Mouse (Mus musculus) left cerebral cortex, adult 18-20 months (tissue): ENCODE data around the gene Gm13287. TPM values are rescaled to one million over a fixed set of nuclear protein-coding genes. Genes with fewer than 3 reads are reported as not detected.
"Not testable (repeated sequence)": the region's sequence is repeated elsewhere in the genome, so short reads cannot be mapped to it uniquely, and the experiment has no call there.

Source experiments
- DNase-seq, 2 experiments: peaks; one replicate each; pipeline ENCODE4 v3.0.0; 2021 to 2022; ENCODE audit warnings: low spot score in 2 of 2, mixed read lengths in 1 of 2
- total RNA-seq, 2 experiments: library from RNA; stranded (reverse); gene quantifications; 2 replicates each; pipeline ENCODE4 v1.2.3; 2021

Gm13287 gene
- total RNA-seq, 2 experiments from 2014 or later: not detected

DNA sequence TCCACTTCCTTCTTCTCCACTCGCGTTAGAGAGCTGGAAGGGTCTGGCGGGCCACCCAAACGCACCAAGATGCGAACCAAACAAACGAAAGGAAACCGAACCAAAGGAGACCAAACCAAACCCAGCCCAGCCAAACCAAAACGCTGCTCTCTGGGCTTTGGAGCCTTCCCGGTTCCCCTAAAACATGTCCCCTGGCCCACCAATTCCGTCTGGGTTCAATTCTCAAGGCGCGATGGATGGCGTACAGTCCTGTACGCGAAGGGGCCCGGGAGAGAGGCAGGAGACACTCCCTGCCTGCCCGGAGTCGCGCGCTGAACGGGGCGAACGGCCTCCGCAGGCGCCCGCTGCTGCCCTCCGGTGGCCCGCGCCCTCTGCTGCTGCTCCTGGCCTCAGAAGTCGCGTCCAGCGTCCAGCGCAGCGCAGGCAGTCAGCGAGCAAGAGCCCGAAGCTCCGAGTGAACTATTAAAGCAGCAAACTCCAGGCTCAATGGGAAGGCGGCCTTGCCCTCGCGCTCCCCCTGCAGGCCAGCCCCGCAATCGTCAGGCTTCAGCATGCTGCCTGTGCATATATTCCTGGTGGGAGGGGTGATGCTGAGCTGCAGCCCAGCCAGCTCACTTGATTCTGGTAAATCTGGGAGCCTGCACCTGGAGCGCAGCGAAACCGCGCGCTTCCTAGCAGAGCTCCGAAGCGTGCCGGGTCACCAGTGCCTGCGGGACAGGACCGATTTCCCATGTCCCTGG is 8.9 kb upstream of the Gm13287 start, which contains the start of gene Gm13275:
Gene Gm13275, plus strand, starts transcription at position 552 of the 740 bp plus-strand sequence.
- peak; percentile 45 to 58 for DNase-seq

DNA sequence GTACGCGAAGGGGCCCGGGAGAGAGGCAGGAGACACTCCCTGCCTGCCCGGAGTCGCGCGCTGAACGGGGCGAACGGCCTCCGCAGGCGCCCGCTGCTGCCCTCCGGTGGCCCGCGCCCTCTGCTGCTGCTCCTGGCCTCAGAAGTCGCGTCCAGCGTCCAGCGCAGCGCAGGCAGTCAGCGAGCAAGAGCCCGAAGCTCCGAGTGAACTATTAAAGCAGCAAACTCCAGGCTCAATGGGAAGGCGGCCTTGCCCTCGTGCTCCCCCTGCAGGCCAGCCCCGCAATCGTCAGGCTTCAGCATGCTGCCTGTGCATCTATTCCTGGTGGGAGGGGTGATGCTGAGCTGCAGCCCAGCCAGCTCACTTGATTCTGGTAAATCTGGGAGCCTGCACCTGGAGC is 6.0 kb upstream of the Gm13287 start, which contains the start of gene Gm13279:
Gene Gm13279, plus strand, starts transcription at position 301 of the 400 bp plus-strand sequence.
- DNase-seq: not testable (repeated sequence)

GRCm38 (mm10) chr4:88799365-88799764 is 3.7 kb upstream of the Gm13287 start, which contains the start of gene Gm13285:
TSS of gene Gm13285 (plus strand) at chr4:88799665.
- DNase-seq: not testable (repeated sequence)

GRCm38 (mm10) chr4:88805231-88805630 is 2.2 kb downstream of the Gm13287 start, which contains the start of gene Gm13288:
TSS of gene Gm13288 (plus strand) at chr4:88805531.
- not testable (repeated sequence) for DNase-seq

- not testable (repeated sequence) for DNase-seq
Observed at GRCm38 (mm10) chr4:88805761-88806160, 2.7 kb downstream of the Gm13287 start.

DNA sequence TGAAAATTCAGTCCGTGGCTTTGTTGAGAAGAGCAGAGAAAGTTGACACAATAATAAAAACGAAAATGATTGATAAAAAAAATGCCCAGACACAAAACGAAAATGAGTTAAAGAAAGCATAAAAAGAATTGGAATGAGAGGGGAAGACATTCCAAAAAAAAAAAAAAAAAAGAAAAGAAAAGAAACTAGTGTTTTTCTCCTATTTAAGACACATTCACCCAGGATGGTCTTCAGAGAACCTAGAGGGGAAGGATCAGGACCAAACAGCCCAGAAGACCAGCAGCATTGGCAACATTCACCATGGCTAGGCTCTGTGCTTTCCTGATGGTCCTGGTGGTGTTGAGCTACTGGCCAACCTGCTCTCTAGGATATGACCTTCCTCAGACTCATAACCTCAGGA is 12.9 kb downstream of the Gm13287 start, which contains the start of gene Ifna7:
Gene Ifna7, plus strand, starts transcription at position 301 of the 400 bp plus-strand sequence.
- DNase-seq: no peak

- DNase-seq: no peak
Observed at GRCm38 (mm10) chr4:88819659-88820058, 16.6 kb downstream of the Gm13287 start, which contains the start of gene Ifna11. TSS of gene Ifna11 (plus strand) at chr4:88819959.

- peak; percentile 9 to 23 for DNase-seq
Observed at GRCm38 (mm10) chr4:88822995-88823394, 19.9 kb downstream of the Gm13287 start.

- not testable (repeated sequence) for DNase-seq
Observed at GRCm38 (mm10) chr4:88827116-88827515, 24.1 kb downstream of the Gm13287 start, which contains the start of gene Ifna6. TSS of gene Ifna6 (plus strand) at chr4:88827416.

GRCm38 (mm10) chr4:88830523-88830922 is 27.5 kb downstream of the Gm13287 start:
- peak; percentile 45 to 56 for DNase-seq

- not testable (repeated sequence) for DNase-seq
Observed at GRCm38 (mm10) chr4:88835225-88835624, 32.2 kb downstream of the Gm13287 start, which contains the start of gene Ifna5. TSS of gene Ifna5 (plus strand) at chr4:88835525.

DNA sequence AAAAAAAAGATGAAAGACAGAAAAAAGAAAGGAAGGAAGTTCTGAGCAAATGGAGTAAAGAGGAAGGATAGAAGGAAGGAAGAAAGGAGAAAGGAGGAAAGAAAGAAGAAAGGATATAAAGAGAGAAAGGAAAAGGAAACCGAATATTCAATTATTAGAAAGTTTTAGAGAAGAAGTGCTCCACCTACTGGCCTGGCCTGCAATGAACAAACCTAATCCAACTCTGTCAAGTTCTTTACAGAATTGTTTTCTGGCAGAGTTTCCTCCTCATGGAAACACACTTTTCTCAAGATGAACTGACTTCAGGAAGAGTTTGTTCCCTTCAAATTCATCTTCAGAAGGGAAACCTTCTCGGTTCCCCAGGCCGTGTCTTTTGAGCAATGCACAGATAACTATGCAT is 35.8 kb downstream of the Gm13287 start:
- DNase-seq: no peak

GRCm38 (mm10) chr4:88840058-88840457 is 37.0 kb downstream of the Gm13287 start:
- no peak for DNase-seq

GRCm38 (mm10) chr4:88841438-88841911 is 38.4 kb downstream of the Gm13287 start, which contains the start of gene Ifna4:
TSS of gene Ifna4 (plus strand) at chr4:88841861.
- DNase-seq: no peak

DNA sequence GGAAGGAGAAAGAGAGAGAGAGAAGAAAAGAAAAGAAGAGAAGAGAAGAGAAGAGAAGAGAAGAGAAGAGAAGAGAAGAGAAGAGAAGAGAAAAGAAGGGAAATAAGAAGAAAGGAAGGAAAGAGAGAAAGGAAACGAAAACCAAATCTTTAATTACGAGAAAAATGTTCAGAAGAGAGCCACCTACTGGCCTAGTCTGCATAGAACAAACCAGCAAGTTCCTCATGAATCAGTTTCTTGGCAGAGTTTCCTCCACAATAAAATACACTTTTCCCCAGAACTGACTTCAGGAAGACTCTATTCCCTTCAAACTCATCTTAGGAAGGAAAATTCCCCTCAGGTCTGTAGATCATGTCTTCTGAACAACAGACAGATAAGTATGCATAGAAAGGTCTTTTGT is 42.3 kb downstream of the Gm13287 start:
- no peak for DNase-seq

DNA sequence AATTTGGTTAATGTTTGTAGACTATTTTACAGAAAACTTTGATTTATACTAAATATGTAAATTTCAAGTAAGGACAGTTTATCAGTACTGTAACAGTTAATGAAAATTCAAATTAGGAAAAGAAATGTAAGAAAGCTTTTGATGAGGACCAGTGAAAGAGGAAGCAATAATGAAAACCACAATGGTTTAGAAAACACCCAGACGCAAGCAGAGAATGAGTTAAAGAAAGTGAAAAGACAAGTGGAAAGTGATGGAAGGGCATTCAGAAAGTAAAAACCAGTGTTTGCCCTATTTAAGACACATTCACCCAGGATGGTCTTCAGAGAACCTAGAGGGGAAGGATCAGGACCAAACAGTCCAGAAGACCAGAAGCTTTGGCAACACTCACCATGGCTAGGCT is 46.6 kb downstream of the Gm13287 start, which contains the start of gene Ifna1:
Gene Ifna1, plus strand, starts transcription at position 390 of the 400 bp plus-strand sequence.
- DNase-seq: no peak

DNA sequence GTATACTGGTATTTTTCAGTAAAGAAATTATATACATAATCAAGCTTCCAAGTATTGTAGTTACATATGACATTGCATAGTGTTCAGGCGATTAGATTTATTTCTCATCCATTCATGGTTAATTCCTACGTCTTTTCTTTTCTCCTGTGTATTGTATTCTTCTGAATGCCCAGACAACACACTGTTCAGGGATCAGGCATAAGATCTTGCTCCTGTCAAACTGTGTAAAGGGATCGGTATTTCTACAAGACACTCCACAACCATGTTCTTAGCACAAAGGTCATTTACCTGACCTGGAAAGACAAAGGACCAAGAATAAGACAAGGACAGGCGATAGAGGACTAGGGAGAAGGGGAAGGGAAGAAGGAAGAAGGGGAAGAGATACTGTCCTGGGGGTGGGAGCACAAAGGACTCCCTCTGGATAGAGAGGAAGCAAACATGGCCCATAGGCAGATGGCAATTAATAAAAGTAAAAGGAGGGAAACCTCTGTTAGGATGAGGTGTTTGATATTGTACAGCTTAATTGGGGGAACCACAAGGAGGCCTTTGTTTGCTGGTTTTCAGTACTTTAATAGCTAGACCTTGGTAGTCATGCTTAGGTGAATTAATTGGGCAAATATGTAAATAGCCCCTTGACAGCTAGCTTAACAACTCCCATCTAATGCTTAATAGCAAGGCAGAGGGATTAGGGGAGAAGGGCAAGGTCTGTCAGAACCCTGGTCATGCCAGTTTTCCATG is 48.1 kb downstream of the Gm13287 start:
- no peak for DNase-seq
